Mouse (Mus musculus) activated CD4-positive, CD25-positive, alpha-beta regulatory T cell, adult 9 weeks (primary cell): ENCODE measurements around the gene Vmn1r193. TPM values are rescaled to one million over a fixed set of nuclear protein-coding genes. Genes with fewer than 3 reads are reported as not detected.

Experiments used
- polyA plus RNA-seq: library from polyadenylated mRNA; unstranded; fragments of 100-300 nt; shearing (Covaris generic); gene quantifications from one replicate; pipeline ENCODE4 v1.2.1, GENCODE M21; 2017

Vmn1r193 gene
- polyA plus RNA-seq: not detected

DNA sequence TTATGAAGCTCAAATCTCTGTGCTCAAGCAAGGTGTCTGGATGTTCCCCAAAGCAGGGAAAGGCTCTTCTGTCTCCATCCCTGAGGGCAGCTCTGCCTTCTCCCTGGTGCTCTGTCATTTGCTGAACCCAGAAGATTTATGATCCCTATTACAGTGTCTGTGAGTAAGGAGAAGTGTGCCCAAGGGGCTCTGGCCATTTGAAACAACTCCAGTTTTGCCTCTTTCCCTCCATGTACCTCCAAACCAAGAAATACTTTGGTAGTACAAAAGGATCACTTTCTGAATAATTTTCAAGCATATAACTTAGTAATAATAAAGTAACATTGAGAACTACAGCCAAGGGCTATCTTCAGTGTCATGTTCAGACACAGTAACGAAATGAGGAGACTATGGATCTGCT, at the start of gene Vmn1r193:
Gene Vmn1r193, minus strand, starts transcription at position 101 of the 400 bp plus-strand sequence.

DNA sequence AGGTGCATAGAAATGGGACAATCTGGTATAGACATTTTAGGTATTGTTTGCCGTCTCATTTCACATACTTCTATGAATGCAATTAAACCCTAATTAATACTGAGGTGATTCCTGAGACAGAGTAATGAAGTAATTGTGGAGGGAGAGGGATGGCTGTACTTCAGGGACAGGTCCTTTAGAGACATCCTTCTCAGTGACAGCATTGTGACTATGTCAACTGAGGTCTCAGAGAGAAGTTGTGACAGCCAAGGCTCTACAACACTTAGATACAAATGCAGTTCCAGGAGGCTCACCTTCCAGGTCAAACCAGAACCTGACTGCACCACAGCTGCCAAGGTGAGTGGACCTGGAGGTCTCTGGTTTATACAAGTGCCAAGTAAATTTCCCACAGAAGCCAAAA, 47.3 kb upstream of the Vmn1r193 start, which contains the start of gene Vmn1r195:
Gene Vmn1r195, plus strand, starts transcription at position 301 of the 400 bp plus-strand sequence.

DNA sequence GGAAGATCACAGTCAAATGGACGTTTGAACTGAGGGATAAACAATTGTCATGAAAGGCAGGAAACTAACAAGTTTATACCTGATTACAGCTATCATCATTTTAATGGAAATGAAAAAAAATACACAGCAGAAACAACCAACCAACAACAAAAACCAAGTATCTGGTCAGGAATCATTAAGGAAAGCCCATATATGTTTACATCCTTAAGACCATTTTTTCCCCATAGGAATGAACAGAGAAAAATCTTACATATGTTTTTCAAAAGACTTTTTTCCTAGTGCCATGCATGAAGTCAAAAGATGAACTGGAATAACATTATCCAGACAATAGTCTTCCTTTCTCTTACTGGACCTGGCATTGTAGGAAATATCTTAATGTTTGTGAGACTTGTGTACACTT, 21.0 kb upstream of the Vmn1r193 start, which contains the start of gene Vmn1r194:
Gene Vmn1r194, plus strand, starts transcription at position 301 of the 400 bp plus-strand sequence.

DNA sequence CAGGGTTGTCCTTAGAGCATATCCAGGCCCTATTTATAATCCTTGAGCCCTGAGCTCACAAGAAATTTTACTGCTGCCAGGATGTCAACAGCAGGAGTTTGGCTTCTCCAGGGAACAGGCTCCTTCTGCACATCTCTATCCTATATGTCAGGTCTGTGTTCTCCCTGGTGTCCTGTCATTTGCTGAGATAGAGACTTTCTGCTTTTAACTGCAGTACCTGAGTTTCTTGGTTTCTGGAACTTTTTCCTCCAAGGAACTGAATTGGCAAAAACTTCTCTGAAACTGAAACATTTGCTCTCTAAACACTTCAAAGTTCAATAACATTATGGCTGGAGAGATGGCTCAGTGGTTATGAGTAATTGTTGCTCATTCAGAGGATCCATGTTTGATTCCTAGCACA, 31.9 kb downstream of the Vmn1r193 start, which contains the start of gene Vmn1r192:
Gene Vmn1r192, minus strand, starts transcription at position 101 of the 400 bp plus-strand sequence.

DNA sequence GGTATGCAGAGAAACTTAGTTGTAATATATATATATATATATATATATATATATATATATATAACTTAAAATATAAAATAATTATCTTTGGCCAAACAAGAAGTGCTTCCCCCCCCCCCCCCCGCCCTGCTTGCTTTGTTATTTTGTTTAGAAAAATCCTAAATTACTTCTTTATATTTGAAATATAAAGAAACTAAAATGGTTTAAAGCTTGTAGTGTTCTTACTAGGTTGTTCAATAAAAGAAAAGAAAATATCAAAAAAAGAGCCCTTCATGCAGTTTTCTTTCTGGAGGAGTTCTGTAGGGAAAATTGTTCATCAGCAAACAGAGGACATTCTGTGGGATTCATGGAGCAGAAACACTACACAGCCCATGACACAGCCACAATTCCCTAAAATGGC, 39.1 kb downstream of the Vmn1r193 start, which contains the start of gene Vmn1r191:
Gene Vmn1r191, minus strand, starts transcription at position 101 of the 400 bp plus-strand sequence.

Other genes starting within 250 kb of the Vmn1r193 start
- gene Pom121l2, start 242.0 kb downstream of the Vmn1r193 start, polyA plus RNA-seq: not detected
- gene Prss16, start 213.4 kb downstream of the Vmn1r193 start, polyA plus RNA-seq: 0.23 TPM
- gene Hist1h2ah, start 187.6 kb downstream of the Vmn1r193 start, polyA plus RNA-seq: not detected
- gene Hist1h2bk, start 187.3 kb downstream of the Vmn1r193 start, polyA plus RNA-seq: not detected
- gene Hist1h4i, start 181.8 kb downstream of the Vmn1r193 start, polyA plus RNA-seq: 17.7 TPM
- 1.4 TPM for gene Hist1h2ag, start 180.2 kb downstream of the Vmn1r193 start, polyA plus RNA-seq
- gene Hist1h2bj, start 179.9 kb downstream of the Vmn1r193 start, polyA plus RNA-seq: 3.6 TPM
- gene Vmn1r188, start 138.7 kb downstream of the Vmn1r193 start, polyA plus RNA-seq: not detected
- not detected for gene Vmn1r189, start 117.3 kb downstream of the Vmn1r193 start, polyA plus RNA-seq
- gene Vmn1r191, start 39.2 kb downstream of the Vmn1r193 start, polyA plus RNA-seq: not detected
- gene Vmn1r192, start 32.0 kb downstream of the Vmn1r193 start, polyA plus RNA-seq: not detected
- not detected for gene Vmn1r194, start 21.1 kb upstream of the Vmn1r193 start, polyA plus RNA-seq
- not detected for gene Vmn1r195, start 47.4 kb upstream of the Vmn1r193 start, polyA plus RNA-seq
- gene Vmn1r196, start 66.8 kb upstream of the Vmn1r193 start, polyA plus RNA-seq: not detected
- gene Vmn1r197, start 101.4 kb upstream of the Vmn1r193 start, polyA plus RNA-seq: 0.05 TPM
- 0.05 TPM for gene Vmn1r198, start 127.2 kb upstream of the Vmn1r193 start, polyA plus RNA-seq
- gene Vmn1r199, start 156.7 kb upstream of the Vmn1r193 start, polyA plus RNA-seq: not detected
- not detected for gene Vmn1r200, start 167.2 kb upstream of the Vmn1r193 start, polyA plus RNA-seq
- 0.10 TPM for gene Vmn1r201, start 248.8 kb upstream of the Vmn1r193 start, polyA plus RNA-seq